Mouse (Mus musculus): ENCODE results near the gene Egfl8. TPM values are rescaled to one million over a fixed set of nuclear protein-coding genes. Genes with fewer than 3 reads are reported as not detected.

The Egfl8 gene
- 4.0 and 6.0 TPM in 2 replicates for polyA plus RNA-seq (2015; fragmentation: Nextera tagmentation; extraction: Ambion mirVana)

DNA sequence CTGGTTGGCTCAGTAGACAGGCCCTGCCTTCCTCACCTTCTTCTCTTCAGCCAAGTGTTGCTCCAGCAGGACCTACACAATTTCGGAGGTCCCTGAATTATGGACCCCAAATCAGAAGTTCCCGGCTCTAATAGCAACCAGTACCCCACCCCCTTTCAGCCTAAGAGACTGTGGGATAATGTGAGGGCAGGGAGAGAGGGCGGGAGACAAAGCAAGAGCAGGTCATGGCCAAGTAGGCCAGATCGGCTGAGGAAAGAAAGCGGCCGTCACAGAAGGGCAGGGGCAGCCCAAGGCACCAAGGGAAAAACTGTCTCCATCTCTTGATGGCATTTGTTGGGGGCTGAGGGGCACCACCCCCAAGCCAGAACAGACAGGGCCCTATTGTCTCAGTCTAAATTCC is at the start of gene Egfl8:
TSS of gene Egfl8 (minus strand) at position 101 of the 400 bp plus-strand sequence.
- ATAC-seq (ENCODE audit: low FRiP score, low TSS enrichment) = no peak

GRCm38 (mm10) chr17:34664472-34664871 is 48.7 kb upstream of the Egfl8 start:
- no peak for ATAC-seq (ENCODE audit: low FRiP score, low TSS enrichment)
- WGBS = 70% methylated on average over 7 of the region's 7 CpGs

More for the DNA sequence above, at the start of gene Egfl8:
- H3K9me3 ChIP-seq (ENCODE audit: low read length) = no peaks in the 10 kb centered on the region
- H3K4me2 ChIP-seq (replicated peaks; ENCODE audit: low read depth, low read length) = no peak within 1 kb of the TSS
- no peaks in the 10 kb centered on the region for H3K27me3 ChIP-seq (ENCODE audit: insufficient read depth, low read length)
- no peak within 1 kb of the TSS for H3K9ac ChIP-seq (replicated peaks; ENCODE audit: low read length)
- WGBS = 75% methylated on average over 6 of the region's 6 CpGs
- peak within 1 kb of the TSS; percentile 67 for H3K27ac ChIP-seq (ENCODE audit: low read length)
- peaks cover 68% of the 10 kb centered on the region for H3K36me3 ChIP-seq (ENCODE audit: insufficient read depth, low read length)
- no peak within 1 kb of the TSS for H3K4me3 ChIP-seq (ENCODE audit: low read length)
- no peaks in the 10 kb centered on the region for H3K4me1 ChIP-seq (ENCODE audit: insufficient read depth, low read length)

GRCm38 (mm10) chr17:34663558-34663957 is 47.8 kb upstream of the Egfl8 start:
- Histone ChIP-seq H3K9ac (replicated peaks; ENCODE audit: low read length) (no peak overlapping the region), H3K27me3 (ENCODE audit: insufficient read depth, low read length) (peaks cover 24% of the 10 kb centered on the region), H3K4me1 (ENCODE audit: insufficient read depth, low read length) (peaks cover 14% of the 10 kb centered on the region), H3K9me3 (ENCODE audit: low read length) (no peaks in the 10 kb centered on the region), H3K27ac (ENCODE audit: low read length) (no peak overlapping the region), H3K4me3 (ENCODE audit: low read length) (no peak overlapping the region), H3K36me3 (ENCODE audit: insufficient read depth, low read length) (no peaks in the 10 kb centered on the region), H3K4me2 (replicated peaks; ENCODE audit: low read depth, low read length) (no peak overlapping the region)
- WGBS = 58% methylated on average over 1 of the region's 1 CpGs
- no peak for ATAC-seq (ENCODE audit: low FRiP score, low TSS enrichment)

More at GRCm38 (mm10) chr17:34664472-34664871, 48.7 kb upstream of the Egfl8 start:
- H3K4me1 ChIP-seq (ENCODE audit: insufficient read depth, low read length) = peaks cover 14% of the 10 kb centered on the region
- H3K27me3 ChIP-seq (ENCODE audit: insufficient read depth, low read length) = peaks cover 23% of the 10 kb centered on the region
- H3K4me2 ChIP-seq (replicated peaks; ENCODE audit: low read depth, low read length) = no peak overlapping the region
- no peak overlapping the region for H3K9ac ChIP-seq (replicated peaks; ENCODE audit: low read length)
- no peaks in the 10 kb centered on the region for H3K36me3 ChIP-seq (ENCODE audit: insufficient read depth, low read length)
- H3K27ac ChIP-seq (ENCODE audit: low read length) = no peak overlapping the region
- H3K9me3 ChIP-seq (ENCODE audit: low read length) = no peaks in the 10 kb centered on the region
- no peak overlapping the region for H3K4me3 ChIP-seq (ENCODE audit: low read length)

DNA sequence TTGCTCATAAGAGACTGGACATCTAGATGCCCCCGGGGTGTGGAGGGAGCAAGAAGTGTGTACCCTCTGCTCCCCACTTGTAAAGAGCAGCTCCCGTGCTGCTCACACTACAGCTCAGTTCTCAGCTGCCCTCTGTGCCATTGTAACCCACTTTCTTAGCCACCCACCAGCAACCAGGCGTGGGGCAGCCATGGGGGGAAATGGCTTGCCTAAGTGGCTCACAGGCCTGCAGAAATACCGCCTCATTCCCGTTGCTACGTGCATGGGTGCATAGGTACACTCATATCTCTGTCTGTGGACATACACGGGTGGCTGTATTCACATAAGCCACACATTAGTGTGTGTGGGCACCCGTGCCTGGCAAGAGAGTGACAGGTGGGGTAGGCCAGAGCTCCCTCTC is 47.2 kb upstream of the Egfl8 start:
- no peak for ATAC-seq (ENCODE audit: low FRiP score, low TSS enrichment)
- H3K36me3 ChIP-seq (ENCODE audit: insufficient read depth, low read length) = no peaks in the 10 kb centered on the region
- no peak overlapping the region for H3K4me2 ChIP-seq (replicated peaks; ENCODE audit: low read depth, low read length)
- H3K4me3 ChIP-seq (ENCODE audit: low read length) = no peak overlapping the region
- H3K27ac ChIP-seq (ENCODE audit: low read length) = no peak overlapping the region
- peaks cover 24% of the 10 kb centered on the region for H3K27me3 ChIP-seq (ENCODE audit: insufficient read depth, low read length)
- no peak overlapping the region for H3K9ac ChIP-seq (replicated peaks; ENCODE audit: low read length)
- WGBS = 84% methylated on average over 8 of the region's 8 CpGs
- no peaks in the 10 kb centered on the region for H3K9me3 ChIP-seq (ENCODE audit: low read length)
- H3K4me1 ChIP-seq (ENCODE audit: insufficient read depth, low read length) = peaks cover 14% of the 10 kb centered on the region

DNA sequence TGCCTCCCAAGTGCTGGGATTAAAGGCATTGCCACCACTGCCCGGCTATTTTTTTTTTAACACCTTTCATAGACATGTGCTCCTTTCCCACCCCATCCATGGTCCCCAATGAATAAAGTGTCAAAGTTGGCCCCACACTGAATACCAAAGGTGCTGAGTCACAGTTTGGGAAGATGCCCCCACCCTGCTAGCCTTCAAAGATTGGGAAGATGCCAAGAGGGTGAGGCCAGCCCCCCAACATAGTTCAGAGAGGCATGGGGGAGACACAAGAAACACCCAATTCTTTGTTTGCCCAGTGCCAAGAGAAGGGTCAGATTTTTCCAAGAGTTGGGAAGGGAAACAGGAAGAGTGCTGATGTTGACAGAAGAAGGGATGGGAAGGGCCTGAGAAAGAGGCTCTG is 46.7 kb upstream of the Egfl8 start:
- Histone ChIP-seq H3K4me1 (ENCODE audit: insufficient read depth, low read length) (peaks cover 14% of the 10 kb centered on the region), H3K4me3 (ENCODE audit: low read length) (no peak overlapping the region), H3K9ac (replicated peaks; ENCODE audit: low read length) (no peak overlapping the region), H3K4me2 (replicated peaks; ENCODE audit: low read depth, low read length) (no peak overlapping the region), H3K27ac (ENCODE audit: low read length) (no peak overlapping the region), H3K36me3 (ENCODE audit: insufficient read depth, low read length) (no peaks in the 10 kb centered on the region), H3K27me3 (ENCODE audit: insufficient read depth, low read length) (peaks cover 24% of the 10 kb centered on the region), H3K9me3 (ENCODE audit: low read length) (no peaks in the 10 kb centered on the region)
- no peak for ATAC-seq (ENCODE audit: low FRiP score, low TSS enrichment)
- WGBS = 90% methylated on average over 1 of the region's 1 CpGs

DNA sequence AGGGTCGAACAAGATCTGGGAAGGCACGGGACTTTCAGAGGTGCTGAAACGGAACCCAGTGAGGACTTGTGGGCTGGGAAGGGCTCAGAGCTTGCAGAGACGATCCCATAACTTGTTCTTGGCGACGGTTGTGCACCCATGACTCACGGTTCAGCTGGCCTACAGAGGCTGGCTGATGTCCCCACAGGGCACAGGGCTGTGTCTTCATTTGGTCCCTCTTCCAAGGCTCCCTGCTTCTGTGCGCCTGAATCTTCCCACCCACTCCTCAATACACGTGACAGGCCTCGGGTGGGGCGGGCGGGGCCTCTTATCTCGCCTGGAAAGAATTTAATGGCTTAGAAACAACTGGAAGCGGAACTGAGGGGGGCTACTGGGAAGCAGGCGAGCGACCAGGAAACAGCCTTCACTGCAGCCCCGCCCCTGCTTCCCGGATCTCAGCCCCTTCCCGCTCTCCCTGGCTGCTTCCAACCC is 45.4 kb upstream of the Egfl8 start:
- Histone ChIP-seq H3K9ac (replicated peaks; ENCODE audit: low read length) (peak overlapping the region; percentile 34; the same call in 1 of the 2 replicates), H3K4me2 (replicated peaks; ENCODE audit: low read depth, low read length) (peak overlapping the region; percentile 53), H3K27me3 (ENCODE audit: insufficient read depth, low read length) (peaks cover 24% of the 10 kb centered on the region), H3K4me1 (ENCODE audit: insufficient read depth, low read length) (peaks cover 14% of the 10 kb centered on the region), H3K27ac (ENCODE audit: low read length) (no peak overlapping the region), H3K4me3 (ENCODE audit: low read length) (peak overlapping the region; percentile 28), H3K9me3 (ENCODE audit: low read length) (no peaks in the 10 kb centered on the region), H3K36me3 (ENCODE audit: insufficient read depth, low read length) (no peaks in the 10 kb centered on the region)
- WGBS = 3% methylated on average over 19 of the region's 19 CpGs
- peak; percentile 25; the same call in 1 of the 2 replicates for ATAC-seq (ENCODE audit: low FRiP score, low TSS enrichment)

DNA sequence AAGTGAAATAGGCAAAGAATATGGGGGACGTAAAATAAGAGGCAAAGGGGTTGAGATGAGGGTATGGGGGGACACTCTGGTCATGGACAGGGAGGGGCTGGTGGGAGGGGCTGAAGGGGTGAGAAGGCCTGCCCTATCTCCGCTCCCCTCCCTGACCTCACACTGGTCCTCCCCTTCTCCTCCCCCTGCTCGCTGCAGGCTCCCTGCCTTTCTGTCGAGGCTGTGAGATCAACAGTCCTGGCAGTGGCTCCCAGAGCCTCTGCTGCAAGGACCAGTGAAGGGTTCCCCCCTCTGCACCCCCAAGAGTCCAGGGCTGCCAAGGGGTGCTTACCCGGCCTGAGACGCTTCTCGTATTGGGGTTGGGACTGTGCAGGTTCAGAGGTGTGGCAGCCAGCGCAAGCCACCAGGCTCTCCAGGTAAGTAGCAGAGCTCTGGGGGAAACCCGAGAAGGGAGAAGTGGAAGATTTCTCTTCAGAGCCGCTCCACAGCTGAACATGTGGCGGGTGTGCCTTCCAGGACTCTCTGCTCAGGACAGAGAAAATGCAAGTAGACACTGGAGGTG is 44.6 kb upstream of the Egfl8 start:
- WGBS = 29% methylated on average over 10 of the region's 11 CpGs
- no peaks in the 10 kb centered on the region for H3K36me3 ChIP-seq (ENCODE audit: insufficient read depth, low read length)
- no peak overlapping the region for H3K4me3 ChIP-seq (ENCODE audit: low read length)
- H3K9me3 ChIP-seq (ENCODE audit: low read length) = no peaks in the 10 kb centered on the region
- H3K9ac ChIP-seq (replicated peaks; ENCODE audit: low read length) = no peak overlapping the region
- no peak for ATAC-seq (ENCODE audit: low FRiP score, low TSS enrichment)
- H3K27me3 ChIP-seq (ENCODE audit: insufficient read depth, low read length) = peaks cover 24% of the 10 kb centered on the region
- peaks cover 21% of the 10 kb centered on the region for H3K4me1 ChIP-seq (ENCODE audit: insufficient read depth, low read length)
- H3K27ac ChIP-seq (ENCODE audit: low read length) = no peak overlapping the region
- H3K4me2 ChIP-seq (replicated peaks; ENCODE audit: low read depth, low read length) = no peak overlapping the region

GRCm38 (mm10) chr17:34659897-34660214 is 44.1 kb upstream of the Egfl8 start:
- no peak for ATAC-seq (ENCODE audit: low FRiP score, low TSS enrichment)
- Histone ChIP-seq H3K27me3 (ENCODE audit: insufficient read depth, low read length) (peaks cover 24% of the 10 kb centered on the region), H3K9ac (replicated peaks; ENCODE audit: low read length) (no peak overlapping the region), H3K9me3 (ENCODE audit: low read length) (no peaks in the 10 kb centered on the region), H3K4me2 (replicated peaks; ENCODE audit: low read depth, low read length) (no peak overlapping the region), H3K4me3 (ENCODE audit: low read length) (no peak overlapping the region), H3K27ac (ENCODE audit: low read length) (no peak overlapping the region), H3K36me3 (ENCODE audit: insufficient read depth, low read length) (no peaks in the 10 kb centered on the region), H3K4me1 (ENCODE audit: insufficient read depth, low read length) (peaks cover 25% of the 10 kb centered on the region)
- WGBS = 57% methylated on average over 3 of the region's 3 CpGs

DNA sequence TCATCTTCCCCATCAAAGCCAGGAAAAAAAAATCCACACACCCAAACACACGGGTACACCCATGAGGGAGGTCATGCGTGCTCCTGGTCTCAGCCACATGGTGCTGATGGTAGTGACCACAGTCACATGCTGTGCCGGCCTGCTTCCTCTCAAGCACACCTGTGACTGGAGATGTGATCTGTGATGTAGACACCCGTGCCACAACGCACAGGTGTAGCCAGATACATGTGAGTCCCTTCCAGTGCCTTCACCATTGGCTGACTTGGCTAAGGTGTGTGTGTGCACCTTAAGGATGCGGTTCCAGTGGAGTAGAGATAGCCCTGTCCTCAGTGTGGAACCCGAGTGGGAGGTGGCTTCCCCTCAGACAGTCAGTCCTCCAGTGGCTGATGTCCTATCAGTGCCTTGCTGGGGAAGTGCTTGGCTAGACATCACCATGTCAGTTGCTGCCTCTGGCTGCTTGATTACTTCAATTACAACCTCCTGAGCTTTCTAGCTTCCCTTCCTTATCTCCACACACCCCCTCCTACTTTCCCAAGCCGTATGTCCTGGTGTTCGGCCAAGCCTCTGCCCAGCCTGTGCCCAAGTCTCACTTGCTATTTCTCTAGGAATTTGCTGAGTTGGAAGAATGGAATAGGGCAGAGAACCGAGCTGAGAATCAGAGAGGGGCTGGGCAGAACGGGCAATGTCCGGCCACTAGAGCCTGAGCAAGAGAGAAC is 43.6 kb upstream of the Egfl8 start:
- WGBS = 58% methylated on average over 12 of the region's 12 CpGs
- H3K4me1 ChIP-seq (ENCODE audit: insufficient read depth, low read length) = peaks cover 27% of the 10 kb centered on the region
- no peak for ATAC-seq (ENCODE audit: low FRiP score, low TSS enrichment)
- H3K4me3 ChIP-seq (ENCODE audit: low read length) = no peak overlapping the region
- H3K9me3 ChIP-seq (ENCODE audit: low read length) = no peaks in the 10 kb centered on the region
- no peak overlapping the region for H3K9ac ChIP-seq (replicated peaks; ENCODE audit: low read length)
- H3K4me2 ChIP-seq (replicated peaks; ENCODE audit: low read depth, low read length) = no peak overlapping the region
- no peak overlapping the region for H3K27ac ChIP-seq (ENCODE audit: low read length)
- 0 out of 2 replicates have a peak, but pooled peaks cover 3% of the 10 kb centered on the region for H3K36me3 ChIP-seq (ENCODE audit: insufficient read depth, low read length)
- peaks cover 24% of the 10 kb centered on the region for H3K27me3 ChIP-seq (ENCODE audit: insufficient read depth, low read length)

GRCm38 (mm10) chr17:34658591-34658990 is 42.8 kb upstream of the Egfl8 start:
- H3K4me3 ChIP-seq (ENCODE audit: low read length) = no peak overlapping the region
- no peak overlapping the region for H3K27ac ChIP-seq (ENCODE audit: low read length)
- no peak overlapping the region for H3K9ac ChIP-seq (replicated peaks; ENCODE audit: low read length)
- no peak overlapping the region for H3K4me2 ChIP-seq (replicated peaks; ENCODE audit: low read depth, low read length)
- 0 out of 2 replicates have a peak, but pooled peaks cover 5% of the 10 kb centered on the region for H3K36me3 ChIP-seq (ENCODE audit: insufficient read depth, low read length)
- no peak for ATAC-seq (ENCODE audit: low FRiP score, low TSS enrichment)
- peaks cover 24% of the 10 kb centered on the region for H3K27me3 ChIP-seq (ENCODE audit: insufficient read depth, low read length)
- WGBS = 71% methylated on average over 3 of the region's 3 CpGs
- peaks cover 27% of the 10 kb centered on the region for H3K4me1 ChIP-seq (ENCODE audit: insufficient read depth, low read length)
- no peaks in the 10 kb centered on the region for H3K9me3 ChIP-seq (ENCODE audit: low read length)
